Mouse (Mus musculus) brain, embryonic 14.5 days (tissue): ENCODE measurements around the gene Grk3. TPM values are rescaled to one million over a fixed set of nuclear protein-coding genes. Genes with fewer than 3 reads are reported as not detected.

Experiments used
- DNase-seq: peaks from one replicate; pipeline ENCODE4 v3.0.0-alpha.2; 2011; ENCODE audit warnings: low read depth
- CTCF ChIP-seq: fragments of 200-500 bp; IDR thresholded peaks from 2 replicates; pipeline ENCODE4 v1.5.1; 2012; ENCODE audit warnings: inconsistent platforms, mild to moderate bottlenecking, moderate library complexity, borderline replicate concordance; ENCODE audit not compliant: insufficient read depth, insufficient read length; ENCODE audit errors: extremely low read depth
- POLR2A ChIP-seq: fragments of 200-500 bp; IDR thresholded peaks from 2 replicates; pipeline ENCODE4 v1.6.1; 2012; ENCODE audit warnings: mild to moderate bottlenecking, inconsistent platforms, borderline replicate concordance; ENCODE audit not compliant: poor library complexity, insufficient read depth, insufficient read length, severe bottlenecking; ENCODE audit errors: extremely low read depth
- polyA plus RNA-seq: library from polyadenylated mRNA; depleted of rRNA; stranded (reverse); fragments of >200 nt; gene quantifications from 2 replicates; pipeline ENCODE4 v1.2.3, GENCODE M21; 2012

The Grk3 gene
- polyA plus RNA-seq, 1 experiment: 26.0 TPM

- peak; percentile 58 for DNase-seq
- TF ChIP-seq POLR2A: no peak
- no peak for TF ChIP-seq CTCF
Observed at GRCm38 (mm10) chr5:113002821-113003380, 12.7 kb downstream of the Grk3 start.

DNA sequence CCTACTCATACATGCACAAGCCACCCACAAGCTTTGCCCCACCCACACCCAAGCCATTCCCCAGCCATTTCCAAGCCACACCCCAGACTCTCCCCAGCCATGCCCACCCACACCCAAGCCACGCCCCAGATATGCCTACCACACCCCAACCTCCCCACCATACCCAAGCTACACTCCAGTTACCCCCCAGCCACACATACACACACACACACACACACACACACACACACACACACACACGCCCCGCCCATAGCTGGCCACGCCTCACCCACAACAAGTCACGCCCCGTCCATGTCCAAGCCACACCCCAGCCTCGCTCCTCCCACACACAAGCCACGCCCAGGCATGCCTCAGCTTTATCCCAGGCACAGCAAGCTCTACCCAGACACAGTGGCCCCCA is 16.4 kb downstream of the Grk3 start:
- no peak for DNase-seq
- TF ChIP-seq POLR2A (no peak), CTCF (no peak)

DNA sequence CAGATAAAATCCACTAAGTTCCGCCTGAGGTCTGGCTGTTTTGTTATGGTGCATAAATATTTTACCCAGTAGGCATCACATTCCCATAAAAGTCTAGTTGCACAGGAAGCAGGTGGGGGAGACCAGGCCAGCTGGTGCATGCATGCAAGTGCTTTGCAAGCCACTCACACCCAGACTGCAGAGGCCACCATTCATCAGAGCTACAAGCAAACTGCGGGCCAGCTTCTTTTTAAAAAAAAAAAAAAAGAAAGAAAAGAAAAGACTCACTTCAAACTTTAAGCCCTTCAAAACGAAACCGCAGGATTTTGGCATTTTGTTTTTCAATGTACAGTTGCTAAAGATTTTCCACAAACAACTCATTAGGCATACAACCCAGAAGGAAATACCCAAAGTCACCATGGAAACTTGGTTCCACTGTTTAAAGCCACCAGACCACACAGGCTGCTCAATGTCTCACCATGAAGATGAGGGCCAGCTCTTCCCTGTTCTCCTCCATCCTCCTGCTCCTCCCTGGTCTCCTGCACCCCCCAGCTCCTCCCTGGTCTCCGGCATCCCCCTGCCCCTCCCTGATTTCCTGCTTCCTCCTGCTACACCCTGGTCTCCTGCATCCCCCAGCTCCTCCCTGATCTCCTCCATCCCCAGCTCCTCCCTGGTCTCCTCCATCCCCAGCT is 17.9 kb downstream of the Grk3 start:
- TF ChIP-seq CTCF: no peak
- TF ChIP-seq POLR2A: no peak

DNA sequence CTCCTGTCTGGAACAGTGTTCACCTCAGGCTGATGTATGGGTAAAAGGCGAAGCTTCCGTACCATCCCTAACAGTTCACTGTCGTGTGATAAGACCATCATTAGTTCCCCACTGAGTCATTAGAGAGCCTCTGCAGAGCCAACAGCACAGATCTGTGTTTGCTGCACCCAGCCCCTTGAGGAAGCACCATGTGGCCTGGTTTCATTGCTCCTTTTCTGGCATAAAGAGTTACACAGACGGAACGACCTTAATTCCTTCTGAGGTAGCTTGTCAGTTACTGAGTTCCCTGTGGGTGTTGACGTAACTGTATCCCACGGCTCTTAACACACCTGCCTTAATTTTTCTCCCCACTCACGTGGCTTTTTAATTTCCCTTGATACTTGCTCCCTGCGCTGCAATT is 24.3 kb downstream of the Grk3 start:
- TF ChIP-seq POLR2A: no peak
- TF ChIP-seq CTCF: no peak
- DNase-seq: no peak

More for the DNA sequence above, 17.9 kb downstream of the Grk3 start:
- DNase-seq: peak; percentile 84

GRCm38 (mm10) chr5:112981931-112982330 is 33.7 kb downstream of the Grk3 start:
- TF ChIP-seq CTCF (no peak), POLR2A (no peak)
- no peak for DNase-seq

DNA sequence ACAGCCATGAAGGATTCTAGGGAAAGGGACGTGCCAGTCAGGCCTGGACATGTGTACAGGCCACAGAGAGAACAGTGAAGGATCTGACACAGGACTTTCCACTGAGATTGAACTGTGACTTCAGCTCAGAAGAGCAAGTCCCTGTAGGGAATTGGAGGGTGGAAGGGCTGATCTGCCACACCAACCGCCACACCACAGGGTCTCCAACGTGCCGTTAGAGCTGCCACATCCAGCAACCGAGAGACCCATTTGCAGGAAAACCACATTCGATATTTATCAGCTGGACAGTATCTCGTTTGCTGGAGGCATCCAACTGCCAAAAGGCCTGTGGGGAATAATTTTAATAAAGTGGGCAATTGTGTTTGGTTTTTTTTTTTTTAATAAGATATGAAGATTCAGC is 35.9 kb downstream of the Grk3 start:
- no peak for DNase-seq
- TF ChIP-seq CTCF (no peak), POLR2A (no peak)

DNA sequence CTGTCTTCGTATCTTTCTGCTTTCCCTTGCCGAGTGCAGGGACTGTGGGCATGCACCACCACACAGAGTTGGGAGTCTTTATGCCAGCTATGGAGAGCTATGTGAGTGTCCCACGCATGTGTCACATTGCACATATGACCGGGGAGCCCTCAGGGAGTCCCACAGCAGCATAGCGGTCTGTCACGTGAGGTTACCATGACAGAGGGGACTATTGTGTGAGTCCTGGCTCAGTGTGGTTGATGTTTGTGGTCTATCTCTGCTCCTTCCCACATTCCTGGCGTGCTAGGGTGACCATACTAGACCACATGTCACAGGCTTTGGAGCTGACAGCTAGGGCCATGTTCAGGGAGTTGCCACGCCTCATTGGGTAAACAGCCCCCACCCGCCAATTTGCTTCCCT is 36.4 kb downstream of the Grk3 start:
- DNase-seq: no peak
- TF ChIP-seq CTCF (no peak), POLR2A (no peak)

- TF ChIP-seq POLR2A (no peak), CTCF (no peak)
- no peak for DNase-seq
Observed at GRCm38 (mm10) chr5:112977089-112977488, 38.5 kb downstream of the Grk3 start.

DNA sequence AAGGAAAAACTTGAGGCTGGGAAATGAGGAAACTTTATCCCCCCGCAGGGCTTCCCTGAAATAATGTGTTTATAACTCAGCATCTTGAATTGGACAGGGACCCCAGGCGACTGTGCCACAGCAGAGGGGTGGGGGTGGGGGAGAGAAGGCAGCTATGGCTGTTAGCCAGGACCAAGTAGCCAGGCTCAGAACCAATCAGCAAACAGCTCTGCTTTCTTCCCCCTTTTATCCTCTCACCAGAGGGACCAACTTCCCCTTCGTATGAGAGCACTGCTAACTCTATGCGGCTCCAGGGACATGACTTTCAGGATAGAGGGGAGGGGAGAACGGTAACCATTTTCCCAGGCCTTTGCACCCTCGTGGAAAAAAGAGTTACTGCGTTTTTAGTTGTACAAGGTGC is 42.0 kb downstream of the Grk3 start:
- TF ChIP-seq CTCF (no peak), POLR2A (no peak)
- DNase-seq: peak; percentile 58

DNA sequence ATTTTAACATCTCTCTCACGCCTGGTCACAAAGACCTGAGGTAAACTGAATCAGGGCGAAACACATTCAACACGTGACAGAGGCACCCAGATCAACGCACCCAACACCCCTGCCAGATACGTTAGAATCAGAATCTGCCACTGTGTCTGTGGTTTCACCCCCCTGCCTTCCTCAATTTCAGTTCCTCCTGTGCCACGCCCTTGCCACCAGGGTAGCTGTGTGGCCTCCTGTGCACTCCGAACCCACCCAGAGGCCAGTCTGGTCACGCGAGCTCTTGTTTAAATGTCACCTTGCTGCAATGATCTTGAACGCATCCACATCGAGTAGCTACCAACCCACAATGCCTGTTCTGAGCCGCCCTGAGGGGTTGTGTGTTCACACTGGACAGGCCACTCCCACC is 43.3 kb downstream of the Grk3 start:
- TF ChIP-seq POLR2A (no peak), CTCF (no peak)
- DNase-seq: no peak

GRCm38 (mm10) chr5:112963495-112963894 is 52.1 kb downstream of the Grk3 start:
- no peak for TF ChIP-seq CTCF
- peak; percentile 68 for DNase-seq

GRCm38 (mm10) chr5:112962166-112962565 is 53.4 kb downstream of the Grk3 start:
- no peak for DNase-seq
- TF ChIP-seq CTCF (no peak), POLR2A (no peak)

DNA sequence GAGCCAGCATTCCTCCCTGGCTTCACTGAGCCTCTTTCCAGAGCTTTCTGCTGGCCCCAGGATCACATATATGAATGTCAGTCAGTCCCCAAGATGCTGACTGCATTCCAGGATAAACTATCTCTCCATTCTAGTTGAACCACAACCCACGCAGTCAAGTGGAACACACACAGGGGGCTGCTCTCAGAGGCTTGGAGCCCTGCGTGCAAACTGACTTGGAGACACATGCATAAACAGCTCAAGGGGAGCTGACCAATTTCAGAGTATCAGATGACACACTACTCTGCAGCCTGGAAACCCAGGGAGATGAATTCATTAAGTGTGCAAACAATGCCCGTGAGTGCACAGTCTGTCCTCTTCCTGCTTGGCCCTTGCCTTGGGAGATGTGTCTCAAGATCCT is 54.7 kb downstream of the Grk3 start:
- no peak for TF ChIP-seq POLR2A
- no peak for DNase-seq

GRCm38 (mm10) chr5:112958293-112958692 is 57.3 kb downstream of the Grk3 start:
- DNase-seq: no peak
- no peak for TF ChIP-seq POLR2A
- no peak for TF ChIP-seq CTCF
